Mouse (Mus musculus): ENCODE results near the gene Olfr71.

Gene Olfr71

GRCm38 (mm10) chr4:43713652-43714219 lies 3.7 kb upstream of the Olfr71 start:
- DNase-seq (ENCODE audit: low read depth): no peak

- DNase-seq (ENCODE audit: low read depth): peak; percentile 47
Observed at GRCm38 (mm10) chr4:43711821-43712220, 1.8 kb upstream of the Olfr71 start.

GRCm38 (mm10) chr4:43705991-43706390 lies 4.1 kb downstream of the Olfr71 start:
- no peak for DNase-seq (ENCODE audit: low read depth)

GRCm38 (mm10) chr4:43703851-43704250 lies 6.2 kb downstream of the Olfr71 start:
- DNase-seq (ENCODE audit: low read depth): no peak

- no peak for DNase-seq (ENCODE audit: low read depth)
Observed at GRCm38 (mm10) chr4:43703439-43703838, 6.6 kb downstream of the Olfr71 start.

- no peak for DNase-seq (ENCODE audit: low read depth)
Observed at GRCm38 (mm10) chr4:43700707-43701106, 9.3 kb downstream of the Olfr71 start, which contains the start of gene Olfr70. Gene Olfr70 (minus strand): TSS chr4:43700807.

- DNase-seq (ENCODE audit: low read depth): no peak
Observed at GRCm38 (mm10) chr4:43696561-43696960, 13.5 kb downstream of the Olfr71 start.

GRCm38 (mm10) chr4:43695249-43695671 lies 14.8 kb downstream of the Olfr71 start:
- DNase-seq (ENCODE audit: low read depth): no peak

- no peak for DNase-seq (ENCODE audit: low read depth)
Observed at GRCm38 (mm10) chr4:43694439-43695248, 15.4 kb downstream of the Olfr71 start.

GRCm38 (mm10) chr4:43693806-43694241 lies 16.2 kb downstream of the Olfr71 start:
- no peak for DNase-seq (ENCODE audit: low read depth)

- DNase-seq (ENCODE audit: low read depth): no peak
Observed at GRCm38 (mm10) chr4:43691026-43691425, 19.0 kb downstream of the Olfr71 start.

GRCm38 (mm10) chr4:43690021-43690420 lies 20.0 kb downstream of the Olfr71 start:
- DNase-seq (ENCODE audit: low read depth): no peak

- DNase-seq (ENCODE audit: low read depth): no peak
Observed at GRCm38 (mm10) chr4:43679416-43680043, 30.5 kb downstream of the Olfr71 start.

GRCm38 (mm10) chr4:43678541-43678940 lies 31.5 kb downstream of the Olfr71 start:
- no peak for DNase-seq (ENCODE audit: low read depth)

- DNase-seq (ENCODE audit: low read depth): no peak
Observed at GRCm38 (mm10) chr4:43675608-43676007, 34.4 kb downstream of the Olfr71 start.

- no peak for DNase-seq (ENCODE audit: low read depth)
Observed at GRCm38 (mm10) chr4:43674974-43675373, 35.1 kb downstream of the Olfr71 start.

GRCm38 (mm10) chr4:43673703-43674102 lies 36.4 kb downstream of the Olfr71 start:
- DNase-seq (ENCODE audit: low read depth): no peak

- DNase-seq (ENCODE audit: low read depth): peak; percentile 93
Observed at GRCm38 (mm10) chr4:43672070-43672469, 38.0 kb downstream of the Olfr71 start.

- DNase-seq (ENCODE audit: low read depth): no peak
Observed at GRCm38 (mm10) chr4:43669428-43669794, 40.6 kb downstream of the Olfr71 start.

GRCm38 (mm10) chr4:43668782-43669427 lies 41.1 kb downstream of the Olfr71 start, which contains the start of the genes Tmem8b and Fam221b:
Gene Tmem8b (plus strand): TSS chr4:43668971.
Gene Fam221b (minus strand): TSS chr4:43669145.
- DNase-seq (ENCODE audit: low read depth): peak; percentile 74

GRCm38 (mm10) chr4:43666412-43666811 lies 43.6 kb downstream of the Olfr71 start:
- no peak for DNase-seq (ENCODE audit: low read depth)

GRCm38 (mm10) chr4:43657146-43657545 lies 52.9 kb downstream of the Olfr71 start:
- DNase-seq (ENCODE audit: low read depth): no peak
